Mouse (Mus musculus) hindbrain, embryonic 11.5 days (tissue): ENCODE measurements around the gene Ccdc191. TPM values are rescaled to one million over a fixed set of nuclear protein-coding genes. Genes with fewer than 3 reads are reported as not detected.

ENCODE experiments used
- ATAC-seq: fragments of 200-750 bp; cut with Nextera tagmentation; 2 replicates; pipeline ENCODE4 v1.8.0; 2017; ENCODE audit warnings: mild to moderate bottlenecking, moderate TSS enrichment, moderate library complexity; ENCODE audit not compliant: low FRiP score
- DNase-seq: peaks from one replicate; pipeline ENCODE4 v3.0.0-alpha.2; 2015; ENCODE audit warnings: low spot score
- H3K27ac ChIP-seq: fragments of 300-500 bp; sonication (generic); 2 replicates; pipeline ENCODE4 v1.5.1; 2014; ENCODE audit warnings: mild to moderate bottlenecking, low read depth, low read length
- H3K27me3 ChIP-seq: fragments of 300-500 bp; sonication (generic); 2 replicates; pipeline ENCODE4 v1.6.1; 2014; ENCODE audit warnings: mild to moderate bottlenecking, low read length, moderate library complexity, mixed read lengths; ENCODE audit not compliant: control insufficient read depth, insufficient read depth
- H3K36me3 ChIP-seq: fragments of 300-500 bp; sonication (generic); 2 replicates; pipeline ENCODE4 v1.6.1; 2014; ENCODE audit warnings: mild to moderate bottlenecking, low read length, moderate library complexity, mixed read lengths; ENCODE audit not compliant: control insufficient read depth, insufficient read depth
- H3K4me1 ChIP-seq: fragments of 300-500 bp; sonication (generic); replicated peaks from 2 replicates; pipeline ENCODE4 v1.6.1; 2014; ENCODE audit warnings: low read length, mixed read lengths; ENCODE audit not compliant: control insufficient read depth, insufficient read depth
- H3K4me2 ChIP-seq: fragments of 300-500 bp; sonication (generic); replicated peaks from 2 replicates; pipeline ENCODE4 v1.6.1; 2014; ENCODE audit warnings: mild to moderate bottlenecking, low read depth, low read length
- H3K4me3 ChIP-seq: fragments of 300-500 bp; sonication (generic); 2 replicates; pipeline ENCODE4 v1.5.1; 2014; ENCODE audit warnings: low read depth, low read length
- H3K9ac ChIP-seq: fragments of 300-500 bp; sonication (generic); 2 replicates; pipeline ENCODE4 v1.6.1; 2014; ENCODE audit warnings: low read depth, low read length
- H3K9me3 ChIP-seq: fragments of 300-500 bp; sonication (generic); 2 replicates; pipeline ENCODE4 v1.6.1; 2016; ENCODE audit warnings: low read length; ENCODE audit not compliant: control insufficient read depth
- WGBS: fragments of 180-500 bp; shearing (Covaris S2); extraction: QIAGEN DNeasy Blood & Tissue Kit; methylation state at CpG from one replicate; pipeline ENCODE4 v1.1.7; 2014; 5-methylcytosine and 5-hydroxymethylcytosine counted together
- polyA plus RNA-seq: library from polyadenylated mRNA; unstranded; fragments of >200 nt; fragmentation: Nextera tagmentation; extraction: Ambion mirVana; gene quantifications from 2 replicates; pipeline ENCODE4 v1.2.1, GENCODE M21; 2014

The Ccdc191 gene
- polyA plus RNA-seq, 1 experiment from 2014 or later = 18.4 TPM

GRCm38 (mm10) chr16:43935367-43935766, 45.8 kb downstream of the Ccdc191 start:
- Histone ChIP-seq H3K36me3 (no peaks in the 10 kb centered on the region), H3K4me3 (no peak overlapping the region), H3K9ac (no peak overlapping the region), H3K27ac (no peak overlapping the region), H3K4me1 (no peaks in the 10 kb centered on the region), H3K27me3 (no peaks in the 10 kb centered on the region), H3K9me3 (no peaks in the 10 kb centered on the region), H3K4me2 (no peak overlapping the region)
- ATAC-seq (no peak), DNase-seq (peak; percentile 4)
- WGBS = 88% methylated on average over 3 of the region's 3 CpGs

- Histone ChIP-seq H3K9me3 (no peaks in the 10 kb centered on the region), H3K27me3 (no peaks in the 10 kb centered on the region), H3K27ac (no peak overlapping the region), H3K36me3 (no peaks in the 10 kb centered on the region), H3K4me2 (no peak overlapping the region), H3K4me3 (no peak overlapping the region), H3K9ac (no peak overlapping the region), H3K4me1 (no peaks in the 10 kb centered on the region)
- 89% methylated on average over 3 of the region's 3 CpGs for WGBS
- DNase-seq (no peak), ATAC-seq (no peak)
Measured at GRCm38 (mm10) chr16:43935892-43936291, 46.3 kb downstream of the Ccdc191 start.

- H3K9me3 ChIP-seq = no peaks in the 10 kb centered on the region
- WGBS = 90% methylated on average over 4 of the region's 4 CpGs
- no peak for ATAC-seq
- H3K27me3 ChIP-seq = no peaks in the 10 kb centered on the region
- H3K9ac ChIP-seq = no peak overlapping the region
- H3K4me2 ChIP-seq = no peak overlapping the region
- H3K36me3 ChIP-seq = no peaks in the 10 kb centered on the region
- H3K4me1 ChIP-seq = no peaks in the 10 kb centered on the region
- H3K4me3 ChIP-seq = no peak overlapping the region
- no peak for DNase-seq
- no peak overlapping the region for H3K27ac ChIP-seq
Measured at GRCm38 (mm10) chr16:43940846-43941245, 51.2 kb downstream of the Ccdc191 start.

DNA sequence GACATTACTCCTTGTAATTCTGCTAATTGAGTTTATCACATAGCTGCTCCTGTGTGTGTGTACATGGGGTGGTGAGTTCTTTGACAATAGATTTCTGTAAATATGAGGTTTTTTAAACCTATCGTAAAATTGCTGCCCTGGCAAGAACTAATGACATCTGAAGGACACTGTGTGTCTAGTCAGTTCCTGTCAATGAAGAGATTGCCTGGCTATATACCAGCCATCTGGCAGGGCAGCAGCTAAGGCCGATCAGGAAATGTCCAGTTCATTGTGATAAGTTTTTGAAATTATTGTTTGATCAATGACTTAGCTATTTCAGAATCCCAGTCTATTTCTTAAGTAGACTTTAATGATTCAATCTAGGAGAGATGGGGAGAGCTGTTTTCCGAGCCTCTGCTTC, 55.8 kb downstream of the Ccdc191 start:
- Histone ChIP-seq H3K9me3 (no peaks in the 10 kb centered on the region), H3K4me1 (no peaks in the 10 kb centered on the region), H3K4me3 (no peak overlapping the region), H3K36me3 (no peaks in the 10 kb centered on the region), H3K27ac (no peak overlapping the region), H3K27me3 (no peaks in the 10 kb centered on the region), H3K9ac (no peak overlapping the region), H3K4me2 (no peak overlapping the region)
- no peak for DNase-seq
- ATAC-seq = no peak
- whole genome bisulfite sequencing = 91% methylated on average over 3 of the region's 3 CpGs

DNA sequence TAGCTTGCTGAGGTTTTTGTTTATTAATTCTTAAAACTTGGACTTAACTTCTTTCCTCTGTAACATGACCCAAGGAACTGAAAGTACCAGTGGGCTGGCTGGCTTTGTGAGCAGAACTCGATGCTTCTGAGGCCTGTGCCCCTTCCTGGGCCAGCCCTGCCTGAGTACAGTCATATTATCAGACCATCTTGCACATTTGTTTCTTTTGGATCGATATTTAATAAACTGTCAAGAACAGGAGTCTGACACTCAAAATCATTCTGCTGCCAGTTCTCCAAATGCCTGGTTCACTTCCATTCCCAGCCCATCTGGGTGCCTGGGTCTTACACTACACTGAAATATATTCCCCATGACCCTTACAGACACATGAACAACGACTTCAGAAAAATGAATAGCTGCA, 56.3 kb downstream of the Ccdc191 start:
- H3K4me2 ChIP-seq = no peak overlapping the region
- no peaks in the 10 kb centered on the region for H3K4me1 ChIP-seq
- H3K9ac ChIP-seq = no peak overlapping the region
- H3K9me3 ChIP-seq = no peaks in the 10 kb centered on the region
- H3K36me3 ChIP-seq = no peaks in the 10 kb centered on the region
- H3K27ac ChIP-seq = no peak overlapping the region
- no peaks in the 10 kb centered on the region for H3K27me3 ChIP-seq
- no peak for ATAC-seq
- no peak for DNase-seq
- no peak overlapping the region for H3K4me3 ChIP-seq
- WGBS = 77% methylated on average over 3 of the region's 3 CpGs

DNA sequence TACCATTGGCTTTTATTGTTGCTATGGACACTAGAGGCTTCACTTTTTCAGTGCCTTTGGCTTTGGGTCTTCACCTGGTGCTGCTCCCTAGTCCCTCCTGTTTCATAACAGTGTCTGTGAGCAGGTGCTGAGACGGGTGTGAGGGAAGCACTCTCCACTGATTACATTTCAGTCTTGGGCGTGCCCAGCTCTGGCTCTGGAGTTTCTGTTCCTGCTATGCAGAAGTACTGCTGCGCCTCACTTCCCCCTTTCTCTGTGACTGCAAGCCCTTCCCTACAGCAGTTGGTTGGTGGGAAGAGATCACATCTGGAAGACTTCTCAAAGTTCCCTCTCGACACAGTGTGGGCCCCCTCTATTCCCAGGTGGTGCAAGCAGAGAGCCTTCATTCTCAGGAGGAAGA, 62.0 kb downstream of the Ccdc191 start:
- H3K9me3 ChIP-seq = no peaks in the 10 kb centered on the region
- 81% methylated on average over 4 of the region's 4 CpGs for WGBS
- no peak for ATAC-seq

GRCm38 (mm10) chr16:43954913-43955312, 65.3 kb downstream of the Ccdc191 start:
- H3K4me2 ChIP-seq = no peak overlapping the region
- H3K4me1 ChIP-seq = no peaks in the 10 kb centered on the region
- no peaks in the 10 kb centered on the region for H3K9me3 ChIP-seq
- DNase-seq (no peak), ATAC-seq (no peak)
- no peak overlapping the region for H3K9ac ChIP-seq
- 84% methylated on average over 6 of the region's 6 CpGs for WGBS
- no peak overlapping the region for H3K27ac ChIP-seq
- no peaks in the 10 kb centered on the region for H3K27me3 ChIP-seq
- no peaks in the 10 kb centered on the region for H3K36me3 ChIP-seq
- H3K4me3 ChIP-seq = no peak overlapping the region

More for the DNA sequence above, 62.0 kb downstream of the Ccdc191 start:
- Histone ChIP-seq H3K4me1 (no peaks in the 10 kb centered on the region), H3K4me3 (no peak overlapping the region), H3K36me3 (no peaks in the 10 kb centered on the region), H3K27ac (no peak overlapping the region), H3K27me3 (no peaks in the 10 kb centered on the region), H3K4me2 (no peak overlapping the region), H3K9ac (no peak overlapping the region)
- no peak for DNase-seq

DNA sequence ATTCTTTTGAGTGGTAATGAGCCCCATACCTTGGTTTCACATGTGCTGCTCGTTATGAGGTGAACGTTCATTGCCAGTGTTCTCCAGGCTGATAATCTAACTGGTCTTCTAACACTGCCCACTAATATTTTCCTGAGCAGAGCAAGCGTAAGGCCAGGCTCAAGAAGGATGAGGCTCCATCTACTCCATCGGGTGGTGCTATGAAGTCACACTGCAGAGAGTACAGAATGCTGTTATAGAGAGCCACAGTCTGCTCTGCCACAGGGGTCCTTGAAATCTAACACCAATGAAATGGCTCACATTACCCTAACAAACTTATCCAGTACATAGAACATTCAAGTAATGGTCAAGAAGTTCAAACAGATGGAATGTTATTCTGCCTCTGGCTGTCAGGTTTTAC, 68.4 kb downstream of the Ccdc191 start:
- H3K4me3 ChIP-seq = no peak overlapping the region
- no peak overlapping the region for H3K4me2 ChIP-seq
- 88% methylated on average over 4 of the region's 4 CpGs for WGBS
- H3K36me3 ChIP-seq = no peaks in the 10 kb centered on the region
- ATAC-seq = no peak
- no peak for DNase-seq
- H3K9ac ChIP-seq = no peak overlapping the region
- H3K27ac ChIP-seq = no peak overlapping the region
- no peaks in the 10 kb centered on the region for H3K4me1 ChIP-seq
- H3K27me3 ChIP-seq = no peaks in the 10 kb centered on the region
- H3K9me3 ChIP-seq = no peaks in the 10 kb centered on the region

GRCm38 (mm10) chr16:43963291-43963690, 73.7 kb downstream of the Ccdc191 start:
- DNase-seq (no peak), ATAC-seq (no peak)
- Histone ChIP-seq H3K4me3 (no peak overlapping the region), H3K27me3 (no peaks in the 10 kb centered on the region), H3K27ac (no peak overlapping the region), H3K4me1 (no peaks in the 10 kb centered on the region), H3K9ac (no peak overlapping the region), H3K4me2 (no peak overlapping the region), H3K9me3 (no peaks in the 10 kb centered on the region), H3K36me3 (no peaks in the 10 kb centered on the region)
- 93% methylated on average over 9 of the region's 9 CpGs for WGBS
